Mouse (Mus musculus) 3T3-L1 (cell line): ENCODE results near the gene Phgr1.

Source experiments
- DNase-seq: peaks from one replicate; pipeline ENCODE4 v3.0.0-alpha.2; 2015; ENCODE audit warnings: low read depth, low spot score

Gene Phgr1

DNA sequence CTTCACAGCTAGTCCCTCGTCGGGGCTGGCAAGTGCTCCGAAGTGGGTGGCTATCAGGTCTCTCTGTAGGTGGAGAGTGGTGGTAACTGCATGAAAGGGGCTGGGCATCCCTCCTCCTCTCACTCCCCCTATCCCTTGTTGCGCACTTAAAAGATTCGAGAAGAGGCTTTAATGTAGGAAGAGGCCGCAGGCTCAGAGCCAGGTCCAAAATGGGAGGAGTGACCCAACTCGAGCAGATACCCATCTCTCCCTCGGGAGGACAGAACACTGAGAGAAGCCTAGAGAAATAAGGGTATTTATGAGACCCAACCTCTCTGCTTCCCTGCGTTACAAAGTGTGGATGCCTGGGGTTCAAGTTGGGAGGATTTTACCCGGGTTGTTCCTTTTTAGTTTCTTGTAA is 6.5 kb downstream of the Phgr1 start:
- DNase-seq = no peak

DNA sequence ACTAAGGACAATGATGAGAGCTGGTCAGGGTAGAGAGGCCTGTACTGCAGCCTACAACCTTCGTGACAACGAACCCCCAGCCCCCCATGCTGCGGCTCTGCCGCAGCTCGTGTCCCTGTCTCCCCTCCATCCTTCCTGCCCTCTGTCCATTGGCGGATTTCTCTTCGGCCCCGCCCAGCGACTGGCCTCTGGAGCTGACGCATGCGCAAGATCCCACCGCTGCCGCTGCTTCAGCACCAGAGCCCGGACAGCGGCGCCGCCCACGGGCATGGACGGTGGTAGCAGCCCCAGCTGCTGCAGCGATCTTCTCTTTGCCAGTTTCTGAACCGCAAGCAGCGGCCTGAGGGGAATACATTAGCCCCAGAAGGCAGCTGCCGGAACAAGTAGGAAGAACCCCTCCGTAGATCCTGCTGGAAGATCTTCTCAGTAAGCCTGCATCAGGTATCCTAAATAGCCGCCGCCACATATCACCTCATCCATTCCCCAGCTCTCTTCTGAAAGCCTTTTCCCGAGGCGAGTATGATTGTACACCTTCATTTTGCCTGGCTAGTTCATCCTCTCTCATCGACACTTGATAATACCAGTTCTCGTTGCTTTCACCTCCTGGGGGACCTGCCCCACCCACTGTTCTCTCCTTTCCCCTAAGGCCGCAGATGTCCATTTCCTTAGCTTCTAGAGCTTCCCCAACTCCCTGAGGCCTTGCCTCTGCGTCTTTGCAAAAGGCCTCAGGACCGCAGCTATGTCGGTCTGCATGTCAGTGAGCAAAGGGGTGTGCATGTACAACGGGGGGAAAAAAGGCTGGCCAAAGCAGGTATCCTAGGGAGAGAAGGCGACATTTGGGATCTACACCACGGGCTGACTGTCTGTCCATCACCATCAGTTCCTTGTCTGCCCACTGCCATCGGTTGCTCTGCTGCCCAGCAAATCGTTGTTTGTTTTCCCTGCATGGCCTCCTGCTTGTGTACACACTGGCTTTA is 7.2 kb downstream of the Phgr1 start, which contains the start of gene Disp2:
Gene Disp2, plus strand, starts transcription at position 216 of the 977 bp plus-strand sequence.
- DNase-seq = peak; percentile 93

GRCm38 (mm10) chr2:118781115-118781514 is 8.5 kb downstream of the Phgr1 start:
- no peak for DNase-seq

GRCm38 (mm10) chr2:118782303-118782702 is 9.7 kb downstream of the Phgr1 start:
- DNase-seq = peak; percentile 33

DNA sequence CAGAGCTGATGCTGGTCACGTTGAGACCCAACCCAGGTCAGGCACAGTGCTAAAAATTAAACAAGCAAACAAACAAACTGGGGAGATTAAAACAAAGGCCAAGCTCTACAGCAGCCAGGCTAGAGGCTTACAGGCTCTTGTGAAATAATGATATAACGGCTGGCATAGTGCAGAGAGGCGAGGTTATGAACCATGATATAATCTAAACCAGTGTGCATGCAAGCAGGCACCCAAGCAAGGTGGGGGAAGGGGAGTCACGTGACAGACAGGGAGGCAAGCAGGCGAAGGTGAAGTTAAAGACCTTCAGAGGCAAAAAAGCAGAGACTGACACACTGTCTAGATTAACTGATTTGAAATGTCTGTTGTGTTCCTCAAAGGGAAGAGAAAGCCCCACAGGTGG is 10.5 kb downstream of the Phgr1 start:
- no peak for DNase-seq

- DNase-seq = no peak
Observed at GRCm38 (mm10) chr2:118783663-118784062, 11.1 kb downstream of the Phgr1 start.

- no peak for DNase-seq
Observed at GRCm38 (mm10) chr2:118786525-118786924, 14.0 kb downstream of the Phgr1 start.

DNA sequence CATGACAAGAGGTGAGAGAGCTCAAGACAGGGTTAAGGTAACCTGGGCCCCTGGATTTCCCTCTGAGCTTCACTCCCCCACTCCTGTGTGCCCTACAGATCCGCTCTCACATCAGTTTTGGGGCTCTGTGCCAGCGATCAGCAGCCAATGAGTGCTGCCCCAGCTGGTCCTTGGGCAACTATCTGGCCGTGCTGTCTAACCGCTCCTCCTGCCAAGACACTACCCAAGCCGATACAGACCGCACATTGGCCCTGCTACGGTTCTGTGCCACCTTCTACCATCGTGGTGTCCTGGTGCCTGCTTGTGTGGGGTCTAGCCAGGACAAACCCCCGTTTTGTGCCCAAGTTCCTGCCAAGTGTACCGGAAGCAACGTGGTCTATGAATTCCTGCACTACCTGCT is 16.9 kb downstream of the Phgr1 start:
- no peak for DNase-seq

DNA sequence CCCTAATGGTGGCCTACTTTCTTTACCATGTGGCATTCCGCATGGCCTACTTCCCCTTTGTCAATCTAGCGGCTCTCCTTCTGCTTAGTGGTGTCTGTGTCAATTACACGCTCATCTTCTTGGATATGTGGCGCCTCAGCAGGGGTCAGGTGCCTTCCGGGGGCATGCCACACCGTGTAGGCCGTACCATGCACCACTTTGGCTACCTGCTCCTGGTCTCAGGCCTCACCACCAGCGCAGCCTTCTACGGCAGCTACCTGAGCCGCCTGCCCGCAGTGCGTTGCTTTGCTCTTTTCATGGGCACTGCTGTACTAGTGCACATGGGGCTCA is 17.6 kb downstream of the Phgr1 start:
- no peak for DNase-seq

DNA sequence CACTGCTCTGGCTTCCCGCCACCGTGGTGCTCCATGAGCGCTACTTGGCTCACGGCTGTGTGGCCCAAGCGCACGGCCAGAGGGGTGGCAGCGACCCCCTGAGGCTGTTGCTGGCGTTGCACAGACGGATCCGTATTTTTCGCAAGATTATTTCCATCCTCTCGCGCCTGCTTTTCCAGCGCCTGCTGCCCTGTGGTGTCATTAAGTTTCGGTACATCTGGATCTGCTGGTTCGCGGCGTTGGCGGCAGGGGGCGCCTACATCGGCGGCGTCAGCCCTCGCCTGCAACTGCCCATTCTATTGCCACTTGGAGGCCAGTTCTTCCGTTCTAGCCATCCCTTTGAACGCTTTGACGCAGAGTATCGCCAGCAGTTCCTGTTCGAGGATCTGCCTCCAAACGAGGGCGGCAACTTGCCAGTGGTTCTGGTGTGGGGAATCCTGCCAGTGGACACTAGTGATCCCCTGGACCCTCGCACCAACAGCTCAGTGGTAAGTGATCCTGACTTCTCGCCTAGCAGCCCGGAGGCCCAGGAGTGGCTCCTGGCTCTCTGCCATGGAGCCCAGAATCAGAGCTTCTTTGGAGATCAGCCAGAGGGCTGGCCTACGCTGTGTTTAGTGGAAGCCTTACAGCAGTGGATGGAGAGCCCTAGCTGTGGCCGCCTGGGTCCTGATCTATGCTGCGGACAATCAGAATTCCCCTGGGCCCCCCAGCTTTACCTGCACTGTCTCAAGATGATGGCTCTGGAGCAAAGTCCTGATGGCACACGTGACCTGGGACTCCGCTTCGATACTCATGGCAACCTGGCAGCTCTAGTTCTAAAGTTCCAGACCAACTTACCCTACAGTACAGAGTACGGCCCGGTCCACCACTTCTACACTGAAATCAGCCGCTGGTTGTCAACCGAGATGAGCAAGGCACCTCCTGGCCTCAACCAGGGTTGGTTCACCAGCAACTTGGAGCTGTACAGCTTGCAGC is 18.3 kb downstream of the Phgr1 start:
- DNase-seq = no peak

GRCm38 (mm10) chr2:118791591-118792258 is 19.2 kb downstream of the Phgr1 start:
- DNase-seq = no peak

- DNase-seq = no peak
Observed at GRCm38 (mm10) chr2:118792259-118792613, 19.7 kb downstream of the Phgr1 start.

- no peak for DNase-seq
Observed at GRCm38 (mm10) chr2:118793636-118794035, 21.1 kb downstream of the Phgr1 start.

GRCm38 (mm10) chr2:118802542-118803118 is 30.1 kb downstream of the Phgr1 start:
- DNase-seq = no peak

DNA sequence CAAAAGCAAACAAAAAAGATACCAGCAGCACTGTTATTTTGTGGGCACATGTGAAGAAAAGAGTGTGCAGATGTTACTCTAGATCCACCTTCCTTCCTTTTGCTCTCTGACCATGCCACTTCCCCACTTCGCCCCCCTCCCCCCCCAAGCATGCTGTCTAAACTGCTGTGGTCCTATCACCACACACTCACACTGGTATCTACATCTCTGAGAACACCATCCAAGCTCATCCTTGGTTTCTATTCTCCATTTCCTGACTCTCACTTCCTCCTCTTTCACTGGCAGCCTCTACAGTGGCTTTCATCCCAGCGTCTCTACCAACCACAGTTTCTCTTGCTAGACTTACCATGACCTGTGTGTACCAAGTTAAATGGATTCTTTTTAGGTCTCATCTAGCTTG is 31.9 kb downstream of the Phgr1 start:
- no peak for DNase-seq

DNA sequence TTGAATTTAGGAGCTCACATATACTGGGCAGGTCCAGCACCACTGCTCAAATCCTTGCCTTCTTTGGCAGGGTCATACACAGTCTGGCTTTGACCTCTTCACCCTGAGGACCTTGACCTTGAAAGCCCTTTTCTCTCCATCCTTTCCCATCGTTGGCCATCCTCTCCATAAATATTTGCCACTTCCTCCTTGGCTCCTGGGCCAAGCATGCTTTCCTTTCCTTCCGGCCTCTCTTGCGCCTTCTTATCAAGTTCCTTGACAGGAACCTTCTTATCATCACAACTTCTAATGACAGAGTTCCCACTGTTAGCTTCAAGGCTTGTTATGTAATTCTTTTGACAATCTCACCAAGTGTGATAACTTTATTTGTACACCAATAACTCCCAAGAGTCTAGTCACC is 32.6 kb downstream of the Phgr1 start:
- no peak for DNase-seq

DNA sequence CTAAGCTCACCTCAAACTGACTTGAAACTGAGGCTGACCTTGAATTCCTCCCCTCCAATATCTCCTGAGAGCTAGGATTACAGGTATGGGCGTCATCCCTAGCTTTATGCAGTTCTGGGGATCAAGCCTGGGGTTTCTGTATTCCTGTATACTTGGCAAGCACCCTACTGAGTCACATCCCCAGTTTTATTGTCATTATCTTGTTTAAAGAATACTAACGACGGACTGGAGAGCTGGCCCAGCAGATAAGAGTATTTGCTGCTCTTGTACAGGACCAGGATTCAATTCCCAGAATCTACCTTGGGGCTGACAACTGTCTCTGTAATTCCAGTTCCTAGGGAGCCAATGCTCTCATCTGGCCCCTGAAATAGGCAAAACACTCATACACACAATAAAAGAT is 33.2 kb downstream of the Phgr1 start:
- no peak for DNase-seq

DNA sequence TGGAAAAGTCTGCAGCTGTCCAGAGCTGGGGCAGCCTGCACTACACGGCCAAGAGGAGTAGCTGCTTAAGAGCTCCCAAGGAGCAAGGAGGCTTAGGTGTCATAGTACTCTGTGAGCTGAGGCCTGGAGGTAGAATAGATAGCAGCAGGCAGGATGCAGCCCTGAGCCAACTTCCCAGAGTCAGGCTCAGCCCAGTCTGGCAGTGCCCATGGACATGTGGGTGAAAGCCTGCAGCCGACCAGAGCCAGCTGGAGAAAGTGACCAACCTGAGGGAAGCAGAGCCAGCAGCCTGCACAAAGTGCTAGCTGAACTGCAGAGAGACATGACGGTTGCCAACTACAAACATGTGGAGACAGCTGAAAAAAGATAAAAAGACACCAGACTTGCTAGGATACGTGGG is 34.3 kb downstream of the Phgr1 start:
- DNase-seq = no peak

DNA sequence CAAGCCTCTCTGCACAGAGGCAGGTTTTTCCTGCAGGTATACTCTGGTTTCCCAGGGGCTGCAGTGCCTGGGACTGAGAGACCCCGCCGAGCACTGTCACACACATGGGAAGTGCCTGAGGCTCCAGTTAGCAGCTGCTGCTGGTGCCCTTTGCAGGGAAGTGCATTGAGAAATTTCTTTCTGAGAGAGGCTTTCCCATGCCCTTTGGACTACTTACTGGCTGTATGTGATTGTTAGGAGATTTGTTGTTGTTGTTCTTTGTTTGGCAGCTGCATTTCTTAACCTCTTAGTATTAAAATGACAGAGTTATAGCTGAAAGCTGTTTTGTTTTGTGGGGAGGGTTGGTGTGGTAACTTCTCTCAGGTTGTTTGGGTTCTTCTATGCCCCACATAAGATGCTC is 38.3 kb downstream of the Phgr1 start:
- DNase-seq = no peak

DNA sequence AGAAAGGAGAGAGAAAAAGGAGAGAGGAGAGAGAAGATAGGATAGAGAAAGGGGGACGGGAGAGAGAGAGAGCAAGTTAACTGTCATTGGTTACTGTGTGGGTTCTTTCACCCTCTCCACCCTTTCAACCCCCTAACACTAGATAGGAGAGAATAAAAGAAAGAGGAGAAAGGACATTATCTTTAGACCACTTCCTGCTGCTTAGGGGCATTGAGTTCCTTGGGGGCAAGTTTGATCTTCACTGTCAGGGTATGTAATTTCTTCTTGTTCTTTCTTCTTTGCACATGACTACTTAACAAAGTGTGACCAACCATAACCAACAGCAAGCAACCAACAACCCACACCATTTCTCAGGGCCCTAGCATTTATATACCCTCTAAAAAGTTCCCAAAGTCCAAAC is 40.2 kb downstream of the Phgr1 start:
- DNase-seq = no peak
